Mouse (Mus musculus) c-Kit-positive CD71-positive TER-119-negative erythroid progenitor cells, embryonic 14.5 days (primary cell): ENCODE measurements around the gene Tnrc6a.
A peak's percentile ranks its signal among the peaks of the same experiment; 100 is the strongest.

Experiments used
- DNase-seq: peaks from one replicate; pipeline ENCODE4 v3.0.0-alpha.2; 2013; ENCODE audit warnings: low read depth

Gene Tnrc6a

GRCm38 (mm10) chr7:123235449-123235848 is 111.8 kb downstream of the Tnrc6a start:
- peak; percentile 23 for DNase-seq

- DNase-seq: no peak
Measured at GRCm38 (mm10) chr7:123238621-123239020, 114.9 kb downstream of the Tnrc6a start.

GRCm38 (mm10) chr7:123240064-123240463 is 116.4 kb downstream of the Tnrc6a start:
- no peak for DNase-seq

GRCm38 (mm10) chr7:123242241-123242640 is 118.6 kb downstream of the Tnrc6a start:
- DNase-seq: no peak

- peak; percentile 19 for DNase-seq
Measured at GRCm38 (mm10) chr7:123244833-123245232, 121.1 kb downstream of the Tnrc6a start.
